Mouse (Mus musculus) stomach, embryonic 15.5 days (tissue): ENCODE measurements at regions not wholly inside any gene's neighbourhood (a gene's known extent, or its start where the extent isn't known, plus 50 kb on each side); places are given as distances from the start of the nearest gene placed in this dataset.
A peak's percentile ranks its signal among the peaks of the same experiment; 100 is the strongest.

Experiments
- ATAC-seq: fragments of 200-750 bp; cut with Nextera tagmentation; 2 replicates; pipeline ENCODE4 v1.8.0; 2017; ENCODE audit warnings: low read depth, moderate number of reproducible peaks, moderate TSS enrichment; ENCODE audit not compliant: insufficient read depth, low FRiP score
- H3K27ac ChIP-seq: fragments of 300-500 bp; sonication (generic); 2 replicates; pipeline ENCODE4 v1.5.1; 2015; ENCODE audit warnings: mild to moderate bottlenecking, inconsistent platforms
- H3K27me3 ChIP-seq: fragments of 300-500 bp; sonication (generic); replicated peaks from 2 replicates; pipeline ENCODE4 v1.6.1; 2015; ENCODE audit warnings: inconsistent platforms
- H3K36me3 ChIP-seq: fragments of 300-500 bp; sonication (generic); 2 replicates; pipeline ENCODE4 v1.6.1; 2015; ENCODE audit warnings: inconsistent platforms
- H3K4me1 ChIP-seq: fragments of 300-500 bp; sonication (generic); 2 replicates; pipeline ENCODE4 v1.6.1; 2015; ENCODE audit warnings: inconsistent platforms
- H3K4me2 ChIP-seq: fragments of 300-500 bp; sonication (generic); 2 replicates; pipeline ENCODE4 v1.6.1; 2015; ENCODE audit warnings: mild to moderate bottlenecking, inconsistent platforms
- H3K4me3 ChIP-seq: fragments of 300-500 bp; sonication (generic); replicated peaks from 2 replicates; pipeline ENCODE4 v1.5.1; 2015; ENCODE audit warnings: inconsistent platforms
- H3K9ac ChIP-seq: fragments of 300-500 bp; sonication (generic); 2 replicates; pipeline ENCODE4 v1.6.1; 2015; ENCODE audit warnings: inconsistent platforms
- H3K9me3 ChIP-seq: fragments of 300-500 bp; sonication (generic); 2 replicates; pipeline ENCODE4 v1.6.1; 2016; ENCODE audit warnings: inconsistent platforms
- WGBS: fragments of 180-500 bp; shearing (Covaris S2); methylation state at CpG from one replicate; pipeline ENCODE4 v1.1.7; 2015; 5-methylcytosine and 5-hydroxymethylcytosine counted together

GRCm38 (mm10) chr13:60123964-60124363, 53.2 kb downstream of the Gas1 start:
- H3K9me3 ChIP-seq, result no peaks in the 10 kb centered on the region
- no peak overlapping the region for H3K9ac ChIP-seq
- no peaks in the 10 kb centered on the region for H3K36me3 ChIP-seq
- H3K27ac ChIP-seq, result no peak overlapping the region
- WGBS, result 40% methylated on average over 4 of the region's 4 CpGs
- peaks cover 10% of the 10 kb centered on the region; the same call in 1 of the 2 replicates for H3K27me3 ChIP-seq
- no peaks in the 10 kb centered on the region for H3K4me1 ChIP-seq
- ATAC-seq, result no peak
- H3K4me2 ChIP-seq, result no peak overlapping the region
- H3K4me3 ChIP-seq, result no peak overlapping the region

GRCm38 (mm10) chr13:60123174-60123587, 54.0 kb downstream of the Gas1 start:
- Histone ChIP-seq H3K4me2 (no peak overlapping the region), H3K9me3 (no peaks in the 10 kb centered on the region), H3K9ac (no peak overlapping the region), H3K27me3 (peaks cover 10% of the 10 kb centered on the region; the same call in 1 of the 2 replicates), H3K4me1 (no peaks in the 10 kb centered on the region), H3K4me3 (no peak overlapping the region), H3K27ac (no peak overlapping the region), H3K36me3 (no peaks in the 10 kb centered on the region)
- no peak for ATAC-seq
- 47% methylated on average over 6 of the region's 6 CpGs for WGBS

GRCm38 (mm10) chr13:60122341-60123173, 54.6 kb downstream of the Gas1 start:
- no peak overlapping the region for H3K9ac ChIP-seq
- H3K4me1 ChIP-seq, result no peaks in the 10 kb centered on the region
- H3K27ac ChIP-seq, result no peak overlapping the region
- H3K36me3 ChIP-seq, result no peaks in the 10 kb centered on the region
- no peaks in the 10 kb centered on the region for H3K9me3 ChIP-seq
- 61% methylated on average over 29 of the region's 29 CpGs for WGBS
- no peak overlapping the region for H3K4me3 ChIP-seq
- ATAC-seq, result no peak
- H3K4me2 ChIP-seq, result no peak overlapping the region
- H3K27me3 ChIP-seq, result peaks cover 10% of the 10 kb centered on the region; the same call in 1 of the 2 replicates

GRCm38 (mm10) chr13:60111465-60111864, 65.7 kb downstream of the Gas1 start:
- no peak overlapping the region for H3K4me3 ChIP-seq
- H3K36me3 ChIP-seq, result no peaks in the 10 kb centered on the region
- H3K9ac ChIP-seq, result no peak overlapping the region
- no peak overlapping the region for H3K27ac ChIP-seq
- whole genome bisulfite sequencing, result 89% methylated on average over 2 of the region's 2 CpGs
- peaks cover 4% of the 10 kb centered on the region; the same call in 1 of the 2 replicates for H3K4me1 ChIP-seq
- no peaks in the 10 kb centered on the region for H3K27me3 ChIP-seq
- no peak for ATAC-seq
- no peak overlapping the region for H3K4me2 ChIP-seq
- no peaks in the 10 kb centered on the region for H3K9me3 ChIP-seq

- peak; percentile 86 for ATAC-seq
- Histone ChIP-seq H3K9ac (no peak overlapping the region), H3K27ac (peak overlapping the region; percentile 17; the same call in 1 of the 2 replicates), H3K4me3 (no peak overlapping the region), H3K36me3 (no peaks in the 10 kb centered on the region), H3K4me1 (peaks cover 4% of the 10 kb centered on the region; the same call in 1 of the 2 replicates), H3K9me3 (no peaks in the 10 kb centered on the region), H3K27me3 (no peaks in the 10 kb centered on the region), H3K4me2 (peak overlapping the region; percentile 8; the same call in 1 of the 2 replicates)
- WGBS, result 4% methylated on average over 11 of the region's 11 CpGs
Measured at GRCm38 (mm10) chr13:60110079-60110846, 66.9 kb downstream of the Gas1 start.

- no peak overlapping the region for H3K4me2 ChIP-seq
- no peak overlapping the region for H3K27ac ChIP-seq
- WGBS, result 85% methylated on average over 9 of the region's 9 CpGs
- H3K4me3 ChIP-seq, result no peak overlapping the region
- ATAC-seq, result no peak
- peaks cover under 1% of the 10 kb centered on the region; the same call in 1 of the 2 replicates for H3K4me1 ChIP-seq
- no peaks in the 10 kb centered on the region for H3K36me3 ChIP-seq
- no peaks in the 10 kb centered on the region for H3K27me3 ChIP-seq
- H3K9ac ChIP-seq, result no peak overlapping the region
- H3K9me3 ChIP-seq, result no peaks in the 10 kb centered on the region
Measured at GRCm38 (mm10) chr13:60105286-60105685, 71.9 kb downstream of the Gas1 start.

- Histone ChIP-seq H3K27ac (no peak overlapping the region), H3K27me3 (no peaks in the 10 kb centered on the region), H3K36me3 (no peaks in the 10 kb centered on the region), H3K4me2 (no peak overlapping the region), H3K9ac (no peak overlapping the region), H3K4me1 (no peaks in the 10 kb centered on the region; the same call in 1 of the 2 replicates), H3K9me3 (no peaks in the 10 kb centered on the region), H3K4me3 (no peak overlapping the region)
- 61% methylated on average over 4 of the region's 4 CpGs for WGBS
- no peak for ATAC-seq
Measured at GRCm38 (mm10) chr13:60101651-60102050, 75.5 kb downstream of the Gas1 start.

- no peak overlapping the region for H3K9ac ChIP-seq
- H3K4me1 ChIP-seq, result no peaks in the 10 kb centered on the region; the same call in 1 of the 2 replicates
- H3K4me2 ChIP-seq, result no peak overlapping the region
- no peaks in the 10 kb centered on the region for H3K36me3 ChIP-seq
- no peaks in the 10 kb centered on the region for H3K9me3 ChIP-seq
- 51% methylated on average over 12 of the region's 12 CpGs for WGBS
- H3K27me3 ChIP-seq, result no peaks in the 10 kb centered on the region
- H3K4me3 ChIP-seq, result no peak overlapping the region
- peak; percentile 74; the same call in 1 of the 2 replicates for ATAC-seq
- peak overlapping the region; percentile 42 for H3K27ac ChIP-seq
Measured at GRCm38 (mm10) chr13:60100130-60101112, 76.7 kb downstream of the Gas1 start.

GRCm38 (mm10) chr13:60099469-60100129, 77.6 kb downstream of the Gas1 start:
- WGBS, result 54% methylated on average over 14 of the region's 14 CpGs
- no peak overlapping the region for H3K4me2 ChIP-seq
- H3K27me3 ChIP-seq, result no peaks in the 10 kb centered on the region
- peak; percentile 49; the same call in 1 of the 2 replicates for ATAC-seq
- no peaks in the 10 kb centered on the region for H3K9me3 ChIP-seq
- H3K4me3 ChIP-seq, result no peak overlapping the region
- no peak overlapping the region for H3K9ac ChIP-seq
- no peaks in the 10 kb centered on the region for H3K36me3 ChIP-seq
- H3K4me1 ChIP-seq, result no peaks in the 10 kb centered on the region; the same call in 1 of the 2 replicates
- H3K27ac ChIP-seq, result peak overlapping the region; percentile 42

- ATAC-seq, result no peak
- no peak overlapping the region for H3K9ac ChIP-seq
- no peaks in the 10 kb centered on the region; the same call in 1 of the 2 replicates for H3K4me1 ChIP-seq
- H3K4me2 ChIP-seq, result no peak overlapping the region
- WGBS, result 82% methylated on average over 3 of the region's 3 CpGs
- no peaks in the 10 kb centered on the region for H3K36me3 ChIP-seq
- H3K27me3 ChIP-seq, result no peaks in the 10 kb centered on the region
- no peak overlapping the region for H3K4me3 ChIP-seq
- no peaks in the 10 kb centered on the region for H3K9me3 ChIP-seq
- no peak overlapping the region for H3K27ac ChIP-seq
Measured at GRCm38 (mm10) chr13:60098394-60098793, 78.8 kb downstream of the Gas1 start.

GRCm38 (mm10) chr13:60097776-60098175, 79.4 kb downstream of the Gas1 start:
- no peak for ATAC-seq
- no peak overlapping the region for H3K27ac ChIP-seq
- no peaks in the 10 kb centered on the region for H3K27me3 ChIP-seq
- no peaks in the 10 kb centered on the region; the same call in 1 of the 2 replicates for H3K4me1 ChIP-seq
- 65% methylated on average over 6 of the region's 6 CpGs for WGBS
- no peak overlapping the region for H3K4me2 ChIP-seq
- no peaks in the 10 kb centered on the region for H3K9me3 ChIP-seq
- H3K4me3 ChIP-seq, result no peak overlapping the region
- H3K36me3 ChIP-seq, result no peaks in the 10 kb centered on the region
- H3K9ac ChIP-seq, result no peak overlapping the region
